Mouse (Mus musculus) heart, postnatal 0 days (tissue): Measurements from ENCODE around the gene Kantr.

ENCODE experiments used
- CTCF ChIP-seq: IDR thresholded peaks from 2 replicates; pipeline ENCODE4 v1.5.1; 2016; ENCODE audit warnings: antibody characterized with exemption, control low read depth, low read depth
- EP300 ChIP-seq: IDR thresholded peaks from 2 replicates; pipeline ENCODE4 v1.6.1; 2016; ENCODE audit warnings: antibody characterized with exemption, low read depth

DNA sequence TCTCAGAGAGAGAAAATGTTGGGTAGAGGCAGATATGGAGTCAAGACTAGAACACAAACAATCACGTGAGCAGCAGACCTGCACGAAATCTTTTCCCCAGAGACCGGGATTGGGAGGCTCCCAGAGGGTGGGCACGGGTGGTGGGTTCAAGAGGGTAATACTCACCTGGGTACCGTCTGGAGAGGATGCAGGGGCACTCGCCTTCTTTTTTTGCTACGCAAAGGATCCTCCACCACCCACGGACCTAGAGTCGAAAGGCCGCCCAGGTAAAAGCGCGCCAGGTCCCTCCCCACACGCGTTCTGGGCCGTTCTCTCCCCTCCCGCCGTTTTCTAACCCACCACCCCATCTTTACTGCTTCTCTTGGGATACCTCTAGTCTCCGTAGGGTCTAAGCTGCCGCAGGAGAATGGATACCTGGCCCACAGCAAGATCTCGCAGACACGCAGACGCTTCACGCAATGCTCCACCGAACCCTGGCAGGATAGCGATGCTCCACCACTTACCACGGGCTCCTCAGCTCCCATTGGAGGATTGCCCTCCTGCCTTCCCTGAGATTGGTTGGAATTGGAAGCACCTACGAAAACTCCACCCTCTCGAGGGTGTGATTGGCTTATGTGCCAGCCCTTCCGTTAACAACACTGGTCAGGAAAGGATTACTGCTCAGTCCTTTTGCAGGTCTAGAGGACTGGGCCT lies at the start of gene Kantr:
- TF ChIP-seq CTCF, result no peak
- no peak for TF ChIP-seq EP300
